Mouse (Mus musculus) frontal cortex, postnatal 14 days (tissue): ENCODE measurements around the gene Znrf3.

Experiments
- DNase-seq, 2 experiments: peaks; one replicate each; pipeline ENCODE4 v3.0.0; 2022; ENCODE audit warnings: low spot score in 2 of 2

The Znrf3 gene

GRCm38 (mm10) chr11:5442590-5443021, 2.0 kb downstream of the Znrf3 start:
- DNase-seq = no peak

- no peak for DNase-seq
Observed at GRCm38 (mm10) chr11:5437646-5438045, 7.0 kb downstream of the Znrf3 start.

- no peak for DNase-seq
Observed at GRCm38 (mm10) chr11:5436988-5437387, 7.7 kb downstream of the Znrf3 start.

DNA sequence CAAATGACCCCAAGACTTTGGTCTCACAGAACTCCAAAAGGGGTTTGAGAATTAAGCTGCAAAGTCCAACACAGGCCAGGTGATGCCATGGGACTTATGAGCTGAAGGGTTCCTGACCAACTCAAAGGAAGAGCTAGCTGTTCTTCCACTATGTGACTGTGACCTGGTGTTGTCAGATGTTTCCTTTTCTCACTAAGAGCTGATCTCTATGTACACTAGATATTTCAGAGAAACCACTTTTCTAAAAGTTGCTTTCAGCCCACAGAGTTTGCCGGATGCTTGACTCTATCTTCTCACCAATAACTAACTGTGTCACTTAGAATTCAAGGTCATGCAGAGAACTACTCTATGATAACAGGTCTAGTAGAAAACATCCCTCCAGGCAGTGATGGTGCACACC, 9.2 kb downstream of the Znrf3 start:
- no peak for DNase-seq

- DNase-seq = no peak
Observed at GRCm38 (mm10) chr11:5432330-5432729, 12.3 kb downstream of the Znrf3 start.

DNA sequence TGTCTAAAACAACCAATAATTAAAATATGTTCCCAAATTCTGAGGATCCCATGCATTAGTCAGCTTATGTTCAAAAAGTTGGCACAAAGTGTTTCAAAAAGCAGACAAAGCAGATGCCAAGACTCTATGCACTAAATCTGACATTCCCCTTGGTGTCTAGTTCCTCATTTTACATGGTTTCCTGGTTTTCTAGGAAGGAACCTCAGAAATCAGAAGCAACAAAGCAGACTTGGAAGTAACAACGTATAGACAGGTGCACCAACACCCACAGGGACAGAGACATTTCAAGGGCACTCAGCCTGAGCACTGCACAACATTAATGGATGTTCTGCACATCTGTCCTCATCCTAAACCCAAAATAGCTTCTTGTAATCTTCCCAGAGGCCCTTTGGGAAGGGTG, 13.8 kb downstream of the Znrf3 start:
- no peak for DNase-seq

DNA sequence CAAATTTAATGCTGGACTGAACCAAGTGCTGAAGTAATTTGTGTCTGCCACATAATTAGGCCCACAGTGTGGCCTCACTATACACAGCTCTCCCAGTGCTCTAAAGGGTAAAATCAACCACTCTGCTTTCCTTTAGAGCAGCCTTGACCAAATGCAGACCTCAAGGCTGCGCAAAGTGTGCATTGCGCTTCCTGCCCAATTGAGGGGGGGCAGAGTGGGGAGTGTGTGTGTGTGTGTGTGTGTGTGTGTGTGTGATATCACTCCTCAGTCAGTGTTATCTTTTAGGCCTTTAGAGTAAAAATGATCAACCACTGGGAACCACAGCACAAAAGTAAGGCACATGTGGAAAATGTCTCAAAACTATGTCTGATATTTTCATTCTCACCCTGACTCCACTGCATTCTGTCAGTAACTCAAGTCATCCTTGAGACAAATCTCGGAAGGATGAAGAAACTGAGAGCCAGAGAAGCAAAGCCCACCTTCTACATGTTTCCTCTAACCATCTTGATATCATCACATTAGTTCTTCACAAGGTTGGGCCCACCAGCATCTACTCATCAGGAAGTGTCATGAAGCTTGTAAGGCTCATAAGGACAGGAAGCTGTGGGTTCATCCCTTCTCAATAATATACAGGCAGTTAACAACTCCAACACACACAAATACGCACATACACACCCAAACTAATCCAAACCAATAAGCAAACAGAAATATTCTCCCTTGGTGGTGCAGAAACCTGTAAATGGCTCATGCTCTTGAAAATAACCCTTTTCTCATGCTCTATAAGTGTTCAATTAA, 15.1 kb downstream of the Znrf3 start:
- DNase-seq = no peak

- no peak for DNase-seq
Observed at GRCm38 (mm10) chr11:5427251-5427650, 17.4 kb downstream of the Znrf3 start.

GRCm38 (mm10) chr11:5426317-5426716, 18.3 kb downstream of the Znrf3 start:
- DNase-seq = no peak

DNA sequence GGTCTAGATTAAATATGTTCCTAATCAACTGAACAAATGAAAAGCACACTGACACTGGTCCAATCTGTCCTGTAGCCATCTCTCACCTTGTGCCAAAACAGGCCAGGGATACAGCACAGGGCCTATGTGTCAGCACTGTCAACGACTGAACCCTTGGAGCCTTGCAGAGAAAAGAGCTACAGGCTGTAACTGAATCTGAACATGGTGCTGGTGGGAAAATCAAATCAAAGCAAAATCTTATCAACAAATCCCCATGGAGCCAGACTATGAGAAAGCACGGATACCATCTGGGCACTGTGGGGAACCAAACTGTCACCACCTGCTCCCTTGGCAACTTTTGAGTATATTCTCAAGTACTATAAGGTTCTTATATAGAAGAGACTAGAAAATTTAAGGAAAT, 19.5 kb downstream of the Znrf3 start:
- DNase-seq = no peak

DNA sequence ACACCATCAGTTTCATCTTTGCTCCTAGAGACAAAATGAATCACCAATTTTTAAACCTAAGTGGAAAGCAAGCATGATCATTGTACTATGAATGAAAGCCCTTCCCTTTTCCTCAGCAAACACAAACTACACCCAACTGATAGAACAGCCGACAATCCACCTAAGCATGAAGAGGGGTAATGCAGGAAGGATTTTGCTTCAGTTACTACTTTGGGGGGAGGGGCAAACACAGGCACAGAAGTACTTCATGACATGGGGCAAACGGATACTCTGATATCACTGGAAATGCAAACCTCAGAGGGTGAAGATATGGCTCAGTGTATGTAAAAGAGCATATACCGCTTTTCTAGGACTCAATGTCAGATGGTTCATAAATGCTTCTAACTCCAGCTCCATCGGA, 20.5 kb downstream of the Znrf3 start:
- no peak for DNase-seq

DNA sequence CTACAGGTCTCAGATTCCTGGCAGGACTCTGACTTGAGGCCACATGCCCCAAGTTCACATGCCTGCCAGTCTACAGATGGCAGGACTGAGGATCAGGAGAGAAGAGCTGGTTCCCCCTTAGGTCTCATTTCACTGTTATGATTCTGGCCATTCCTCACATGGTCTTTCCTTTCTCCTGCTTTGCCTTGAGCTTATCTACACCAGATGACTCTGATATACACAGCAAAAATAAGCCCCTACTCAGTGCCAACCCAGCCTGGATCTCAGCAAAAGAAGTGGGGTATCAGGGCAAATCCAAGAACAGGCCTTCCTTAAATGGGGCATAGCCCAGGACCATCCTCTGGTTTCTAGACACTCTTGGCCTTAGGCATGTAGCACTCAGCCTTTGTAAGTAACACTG, 21.6 kb downstream of the Znrf3 start:
- no peak for DNase-seq

GRCm38 (mm10) chr11:5422252-5422636, 22.4 kb downstream of the Znrf3 start:
- DNase-seq = no peak

GRCm38 (mm10) chr11:5421506-5422251, 23.0 kb downstream of the Znrf3 start:
- no peak for DNase-seq

- peak in 1 of 2 experiments; percentile 24 for DNase-seq
Observed at GRCm38 (mm10) chr11:5415617-5416338, 28.9 kb downstream of the Znrf3 start.

DNA sequence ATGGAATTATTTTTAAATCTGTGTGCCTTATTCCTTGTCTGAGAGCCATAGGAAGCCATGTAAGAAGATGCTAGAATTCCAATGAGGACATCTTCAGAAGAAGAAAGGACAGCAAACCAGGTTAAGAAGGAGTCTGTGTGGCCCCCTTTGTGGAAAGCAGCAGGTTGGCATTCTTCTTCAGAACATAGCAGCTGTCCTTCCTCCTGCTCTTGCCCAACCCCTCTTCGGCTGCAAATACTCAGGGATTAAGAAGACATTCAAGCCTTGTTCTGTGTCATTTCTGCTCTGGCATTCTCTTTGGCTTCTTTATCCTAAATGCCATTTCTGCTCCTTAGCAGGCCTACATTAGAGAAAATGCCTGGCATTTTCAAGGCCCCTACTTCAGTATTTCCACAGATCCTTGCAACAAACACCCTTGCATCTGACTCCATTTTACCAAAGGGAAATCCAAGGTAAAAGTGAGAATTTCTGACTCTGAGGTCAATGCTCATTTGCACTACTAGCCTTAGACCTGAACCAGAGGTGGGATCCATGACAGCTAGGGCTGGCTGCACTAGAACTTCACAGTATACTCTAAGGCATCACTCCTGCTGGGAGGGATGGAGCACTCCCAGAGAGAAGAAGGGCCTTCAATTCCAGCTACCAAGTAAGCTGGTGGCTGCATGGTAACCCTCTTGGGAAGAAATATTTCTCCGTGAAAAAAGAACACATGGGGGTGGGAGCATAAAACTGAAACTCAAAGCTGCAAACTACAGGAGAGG, 29.6 kb downstream of the Znrf3 start:
- DNase-seq = no peak

GRCm38 (mm10) chr11:5412644-5413190, 31.9 kb downstream of the Znrf3 start:
- DNase-seq = no peak

GRCm38 (mm10) chr11:5411577-5411976, 33.1 kb downstream of the Znrf3 start:
- DNase-seq = no peak

DNA sequence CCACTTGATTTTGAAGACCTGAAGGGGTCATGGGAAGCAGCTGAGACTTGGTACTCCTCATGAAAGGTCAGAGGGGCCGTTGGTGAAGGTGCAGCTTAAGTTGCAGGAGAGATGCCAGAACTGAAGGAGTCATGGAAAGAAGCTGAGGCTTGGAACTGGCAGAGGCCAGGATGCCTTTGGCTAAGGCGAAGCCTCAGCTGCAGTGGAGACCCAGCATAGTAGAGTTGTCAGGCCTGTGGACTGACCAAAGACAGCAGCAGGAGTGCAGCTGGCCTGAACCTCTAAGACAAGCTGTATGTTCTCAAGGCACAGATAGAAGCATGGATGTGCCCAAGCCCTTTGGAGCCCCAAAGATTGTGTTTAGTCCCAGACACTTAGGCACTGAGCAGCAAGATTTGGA, 40.5 kb downstream of the Znrf3 start:
- no peak for DNase-seq

GRCm38 (mm10) chr11:5402127-5402733, 42.4 kb downstream of the Znrf3 start:
- no peak for DNase-seq
